Mouse (Mus musculus) forebrain, embryonic 13.5 days (tissue): ENCODE measurements at regions not wholly inside any gene's neighbourhood (a gene's known extent, or its start where the extent isn't known, plus 50 kb on each side); places are given as distances from the start of the nearest gene placed in this dataset.
A peak's percentile ranks its signal among the peaks of the same experiment; 100 is the strongest.

Experiments used
- ATAC-seq: fragments of 200-750 bp; cut with Nextera tagmentation; 2 replicates; pipeline ENCODE4 v1.8.0; 2017
- H3K27ac ChIP-seq: fragments of 300-500 bp; sonication (generic); 2 replicates; pipeline ENCODE4 v1.5.1; 2015; ENCODE audit warnings: inconsistent platforms, mild to moderate bottlenecking, moderate library complexity
- H3K27me3 ChIP-seq: fragments of 300-500 bp; sonication (generic); 2 replicates; pipeline ENCODE4 v1.6.1; 2015; ENCODE audit warnings: mild to moderate bottlenecking, inconsistent platforms
- H3K36me3 ChIP-seq: fragments of 300-500 bp; sonication (generic); 2 replicates; pipeline ENCODE4 v1.6.1; 2015; ENCODE audit warnings: mild to moderate bottlenecking, inconsistent platforms; ENCODE audit not compliant: poor library complexity, severe bottlenecking
- H3K4me1 ChIP-seq: fragments of 300-500 bp; sonication (generic); 2 replicates; pipeline ENCODE4 v1.6.1; 2015; ENCODE audit warnings: inconsistent platforms
- H3K4me2 ChIP-seq: fragments of 300-500 bp; sonication (generic); 2 replicates; pipeline ENCODE4 v1.6.1; 2015; ENCODE audit warnings: inconsistent platforms, mild to moderate bottlenecking, moderate library complexity
- H3K4me3 ChIP-seq: fragments of 300-500 bp; sonication (generic); 2 replicates; pipeline ENCODE4 v1.5.1; 2015; ENCODE audit warnings: mild to moderate bottlenecking, inconsistent platforms
- H3K9ac ChIP-seq: fragments of 300-500 bp; sonication (generic); 2 replicates; pipeline ENCODE4 v1.6.1; 2015; ENCODE audit warnings: mild to moderate bottlenecking, inconsistent platforms
- H3K9me3 ChIP-seq: fragments of 300-500 bp; sonication (generic); replicated peaks from 2 replicates; pipeline ENCODE4 v1.6.1; 2016; ENCODE audit warnings: inconsistent platforms
- WGBS: fragments of 180-500 bp; shearing (Covaris S2); methylation state at CpG from one replicate; pipeline ENCODE4 v1.1.7; 2015; 5-methylcytosine and 5-hydroxymethylcytosine counted together

- no peaks in the 10 kb centered on the region for H3K27me3 ChIP-seq
- H3K27ac ChIP-seq = no peak overlapping the region
- peaks cover 12% of the 10 kb centered on the region; the same call in 1 of the 2 replicates for H3K4me1 ChIP-seq
- H3K36me3 ChIP-seq = no peaks in the 10 kb centered on the region
- no peak overlapping the region for H3K4me3 ChIP-seq
- H3K9me3 ChIP-seq = no peaks in the 10 kb centered on the region
- WGBS = 69% methylated on average over 10 of the region's 10 CpGs
- peak; percentile 51; the same call in 1 of the 2 replicates for ATAC-seq
- no peak overlapping the region for H3K9ac ChIP-seq
- no peak overlapping the region for H3K4me2 ChIP-seq
Observed at GRCm38 (mm10) chr5:100221005-100221583, 61.5 kb upstream of the Tmem150c start.

GRCm38 (mm10) chr5:100220320-100220719 lies 60.7 kb upstream of the Tmem150c start:
- Histone ChIP-seq H3K27ac (no peak overlapping the region), H3K36me3 (no peaks in the 10 kb centered on the region), H3K9ac (no peak overlapping the region), H3K4me3 (no peak overlapping the region), H3K9me3 (no peaks in the 10 kb centered on the region), H3K27me3 (no peaks in the 10 kb centered on the region), H3K4me1 (peaks cover 12% of the 10 kb centered on the region; the same call in 1 of the 2 replicates), H3K4me2 (no peak overlapping the region)
- ATAC-seq = no peak
- 86% methylated on average over 11 of the region's 11 CpGs for WGBS

GRCm38 (mm10) chr5:100218256-100218851 lies 58.7 kb upstream of the Tmem150c start:
- Histone ChIP-seq H3K4me2 (no peak overlapping the region), H3K4me1 (peaks cover 12% of the 10 kb centered on the region; the same call in 1 of the 2 replicates), H3K27me3 (no peaks in the 10 kb centered on the region), H3K36me3 (no peaks in the 10 kb centered on the region), H3K9ac (no peak overlapping the region), H3K27ac (no peak overlapping the region), H3K4me3 (no peak overlapping the region), H3K9me3 (no peaks in the 10 kb centered on the region)
- 87% methylated on average over 3 of the region's 3 CpGs for WGBS
- ATAC-seq = no peak

GRCm38 (mm10) chr5:100217178-100218035 lies 57.8 kb upstream of the Tmem150c start:
- Histone ChIP-seq H3K27ac (no peak overlapping the region), H3K4me1 (peaks cover 12% of the 10 kb centered on the region; the same call in 1 of the 2 replicates), H3K4me3 (no peak overlapping the region), H3K9ac (no peak overlapping the region), H3K27me3 (no peaks in the 10 kb centered on the region), H3K36me3 (no peaks in the 10 kb centered on the region), H3K4me2 (no peak overlapping the region), H3K9me3 (no peaks in the 10 kb centered on the region)
- 14% methylated on average over 17 of the region's 17 CpGs for WGBS
- peak; percentile 36; the same call in 1 of the 2 replicates for ATAC-seq

- no peak overlapping the region for H3K4me3 ChIP-seq
- no peak for ATAC-seq
- no peak overlapping the region for H3K9ac ChIP-seq
- WGBS = 48% methylated on average over 8 of the region's 8 CpGs
- H3K36me3 ChIP-seq = no peaks in the 10 kb centered on the region
- no peak overlapping the region for H3K27ac ChIP-seq
- no peaks in the 10 kb centered on the region for H3K9me3 ChIP-seq
- H3K27me3 ChIP-seq = no peaks in the 10 kb centered on the region
- 0 out of 2 replicates have a peak, but pooled peaks cover 5% of the 10 kb centered on the region for H3K4me1 ChIP-seq
- no peak overlapping the region for H3K4me2 ChIP-seq
Observed at GRCm38 (mm10) chr5:100213901-100214300, 54.3 kb upstream of the Tmem150c start.

GRCm38 (mm10) chr5:100210708-100211107 lies 51.1 kb upstream of the Tmem150c start:
- Histone ChIP-seq H3K27me3 (no peaks in the 10 kb centered on the region), H3K9ac (no peak overlapping the region), H3K27ac (no peak overlapping the region), H3K4me2 (no peak overlapping the region), H3K36me3 (no peaks in the 10 kb centered on the region), H3K4me1 (no peaks in the 10 kb centered on the region), H3K4me3 (no peak overlapping the region), H3K9me3 (no peaks in the 10 kb centered on the region)
- ATAC-seq = no peak
- WGBS = 84% methylated on average over 5 of the region's 5 CpGs
